Comparison of ENCODE assay signal across 11 mouse cellular contexts in the genomic region with DNA sequence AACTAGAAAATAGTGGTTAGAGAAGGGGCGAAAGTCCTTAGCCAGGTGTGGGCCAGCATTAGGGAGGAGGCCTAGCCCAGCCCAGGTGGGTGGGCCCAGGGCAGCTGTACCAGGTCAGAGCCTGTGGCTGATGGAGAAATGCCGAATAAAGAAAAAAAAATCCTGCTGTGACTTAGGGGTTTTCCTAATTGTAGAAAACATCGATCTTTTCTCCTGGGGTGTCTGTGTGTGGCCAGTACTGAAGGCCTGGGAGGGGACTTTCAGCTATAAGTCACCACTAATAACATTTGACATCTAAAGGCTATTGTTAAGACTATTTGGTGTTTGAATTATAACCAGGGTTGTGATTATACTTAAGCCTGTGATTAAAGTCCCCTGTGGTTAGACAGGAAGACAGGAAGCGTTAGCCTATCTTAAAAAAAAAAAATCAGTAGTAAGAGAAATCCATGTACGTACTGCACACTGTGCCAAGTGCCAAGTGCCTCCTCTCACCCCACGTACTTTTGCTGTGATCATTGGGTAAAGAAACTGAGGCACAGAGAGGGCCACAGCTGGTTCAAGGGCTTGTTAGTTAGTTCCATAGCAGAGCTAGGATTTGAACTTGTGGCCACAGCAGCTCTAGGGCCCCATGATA. TPM values are rescaled to one million over a fixed set of nuclear protein-coding genes. Genes with fewer than 3 reads are reported as not detected.
DNase-seq lines count a peak whose midpoint lies in the region; ATAC-seq lines count a peak whose summit lies in the region.
"Had no signal": no experiment of that assay in that cellular context is flagged by ENCODE, and none has a peak within 500 bp of the region (broad histone marks: within the 10 kb centered on the region; RNA-seq: fewer than 3 reads in every experiment).

No protein-coding gene starts in this region.

- H3K4me1 ChIP-seq in embryonic facial prominence, embryonic 13.5 days = peaks cover 46% of the 10 kb centered on the region
- H3K4me1 ChIP-seq in embryonic facial prominence, embryonic 10.5 days = peaks cover 55% of the 10 kb centered on the region
- peaks cover 68% of the 10 kb centered on the region for H3K4me1 ChIP-seq in kidney, embryonic 16.5 days (ENCODE audit: insufficient read depth, low read length)
- peaks cover 43% of the 10 kb centered on the region for H3K4me1 ChIP-seq in neural tube, embryonic 14.5 days (ENCODE audit: control insufficient read depth, insufficient read depth, low read length)
- peaks cover 50% of the 10 kb centered on the region for H3K4me1 ChIP-seq in intestine, embryonic 16.5 days (ENCODE audit: control insufficient read depth, insufficient read depth, low read length)

- ATAC-seq in embryonic facial prominence, embryonic 13.5 days (ENCODE audit: insufficient number of reproducible peaks, insufficient read depth, low FRiP score, low TSS enrichment, low read depth) = no peak
- ATAC-seq in kidney, embryonic 16.5 days (ENCODE audit: low FRiP score, low TSS enrichment) = no peak
- peak; percentile 59 for ATAC-seq in inflammation-experienced regulatory T-cells, adult 6 months
- ATAC-seq in neural tube, embryonic 14.5 days (ENCODE audit: low read depth) = no peak
- no peak for ATAC-seq in intestine, embryonic 16.5 days
- ATAC-seq: Patski had no signal

- H3K27me3 ChIP-seq in embryonic facial prominence, embryonic 13.5 days = no peaks in the 10 kb centered on the region
- no peaks in the 10 kb centered on the region for H3K27me3 ChIP-seq in embryonic facial prominence, embryonic 10.5 days (replicated peaks; ENCODE audit: low read depth, poor library complexity, severe bottlenecking)
- H3K27me3 ChIP-seq in kidney, embryonic 16.5 days (ENCODE audit: insufficient read depth, low read length) = no peaks in the 10 kb centered on the region
- no peaks in the 10 kb centered on the region for H3K27me3 ChIP-seq in neural tube, embryonic 14.5 days (ENCODE audit: control insufficient read depth, insufficient read depth, low read length)
- no peaks in the 10 kb centered on the region for H3K27me3 ChIP-seq in intestine, embryonic 16.5 days (replicated peaks; ENCODE audit: control insufficient read depth, insufficient read depth, low read length)
- H3K27me3 ChIP-seq: Patski had no signal

- H3K9ac ChIP-seq in embryonic facial prominence, embryonic 13.5 days = peak overlapping the region; percentile 22; the same call in 1 of the 2 replicates
- H3K9ac ChIP-seq in kidney, embryonic 16.5 days (replicated peaks; ENCODE audit: low read length) = peak overlapping the region; percentile 42; the same call in 1 of the 2 replicates
- no peak overlapping the region for H3K9ac ChIP-seq in neural tube, embryonic 14.5 days (replicated peaks; ENCODE audit: low read depth, low read length)
- no peak overlapping the region for H3K9ac ChIP-seq in intestine, embryonic 16.5 days (ENCODE audit: low read depth, low read length)

- 54% methylated on average over 6 of the region's 6 CpGs for WGBS in embryonic facial prominence, embryonic 13.5 days
- WGBS in embryonic facial prominence, embryonic 10.5 days = 69% methylated on average over 6 of the region's 6 CpGs
- 51% methylated on average over 6 of the region's 6 CpGs for WGBS in kidney, embryonic 16.5 days
- WGBS in neural tube, embryonic 14.5 days = 47% methylated on average over 6 of the region's 6 CpGs
- 61% methylated on average over 6 of the region's 6 CpGs for WGBS in intestine, embryonic 16.5 days

- no peak for DNase-seq in embryonic facial prominence, embryonic 10.5 days (ENCODE audit: low spot score)
- no peak for DNase-seq in kidney, postnatal 14 days
- no peak for DNase-seq in embryo, embryonic 10 days (ENCODE audit: low spot score)
- DNase-seq: kidney, postnatal 36 days had no signal

- H3K36me3 ChIP-seq in embryonic facial prominence, embryonic 13.5 days = 0 out of 2 replicates have a peak, but pooled peaks cover 3% of the 10 kb centered on the region
- peaks cover 11% of the 10 kb centered on the region for H3K36me3 ChIP-seq in embryonic facial prominence, embryonic 10.5 days (replicated peaks)
- H3K36me3 ChIP-seq in kidney, embryonic 16.5 days (ENCODE audit: insufficient read depth, low read length) = no peaks in the 10 kb centered on the region
- no peaks in the 10 kb centered on the region for H3K36me3 ChIP-seq in neural tube, embryonic 14.5 days (ENCODE audit: control insufficient read depth, insufficient read depth, low read length)
- no peaks in the 10 kb centered on the region; the same call in 1 of the 2 replicates for H3K36me3 ChIP-seq in intestine, embryonic 16.5 days (ENCODE audit: control insufficient read depth, insufficient read depth, low read length)

- no peak overlapping the region for H3K27ac ChIP-seq in embryonic facial prominence, embryonic 13.5 days
- no peak overlapping the region for H3K27ac ChIP-seq in embryonic facial prominence, embryonic 10.5 days (replicated peaks)
- no peak overlapping the region; the same call in 1 of the 2 replicates for H3K27ac ChIP-seq in kidney, embryonic 16.5 days (ENCODE audit: low read length)
- no peak overlapping the region for H3K27ac ChIP-seq in neural tube, embryonic 14.5 days (ENCODE audit: low read depth, low read length)
- H3K27ac ChIP-seq in intestine, embryonic 16.5 days (ENCODE audit: low read length) = no peak overlapping the region

- H3K4me3 ChIP-seq in embryonic facial prominence, embryonic 13.5 days = no peak overlapping the region
- no peak overlapping the region for H3K4me3 ChIP-seq in embryonic facial prominence, embryonic 10.5 days
- H3K4me3 ChIP-seq in kidney, embryonic 16.5 days (ENCODE audit: low read length) = no peak overlapping the region
- H3K4me3 ChIP-seq in neural tube, embryonic 14.5 days (ENCODE audit: low read depth, low read length) = no peak overlapping the region
- H3K4me3 ChIP-seq in intestine, embryonic 16.5 days (ENCODE audit: low read length) = no peak overlapping the region
- H3K4me3 ChIP-seq: megakaryocyte, embryonic 14.5 days had no signal

- H3K4me2 ChIP-seq in embryonic facial prominence, embryonic 13.5 days = no peak overlapping the region
- H3K4me2 ChIP-seq in kidney, embryonic 16.5 days (replicated peaks; ENCODE audit: low read depth, low read length) = no peak overlapping the region
- H3K4me2 ChIP-seq in neural tube, embryonic 14.5 days (ENCODE audit: low read depth, low read length) = peak overlapping the region; percentile 99; the same call in 1 of the 2 replicates
- no peak overlapping the region for H3K4me2 ChIP-seq in intestine, embryonic 16.5 days (ENCODE audit: low read depth, low read length)

- H3K9me3 ChIP-seq in embryonic facial prominence, embryonic 13.5 days = no peaks in the 10 kb centered on the region
- no peaks in the 10 kb centered on the region for H3K9me3 ChIP-seq in embryonic facial prominence, embryonic 10.5 days
- no peaks in the 10 kb centered on the region; the same call in 1 of the 2 replicates for H3K9me3 ChIP-seq in kidney, embryonic 16.5 days (ENCODE audit: low read length)
- no peaks in the 10 kb centered on the region for H3K9me3 ChIP-seq in neural tube, embryonic 14.5 days (ENCODE audit: control insufficient read depth, low read length)
- H3K9me3 ChIP-seq in intestine, embryonic 16.5 days (ENCODE audit: control insufficient read depth, low read length) = no peaks in the 10 kb centered on the region

RNA-seq across cellular contexts. Expression of gene Gramd4, which starts 4.5 kb away (rescaled TPM):
- polyA plus RNA-seq in embryonic facial prominence, embryonic 13.5 days (2015; fragmentation: Nextera tagmentation; extraction: Ambion mirVana) = 14.6 and 16.6 TPM in 2 replicates
- 13.7 and 13.8 TPM in 2 replicates for polyA plus RNA-seq in embryonic facial prominence, embryonic 10.5 days (2016; fragmentation: Nextera tagmentation; extraction: Ambion mirVana)
- polyA plus RNA-seq in kidney, embryonic 16.5 days (2015; fragmentation: Nextera tagmentation; extraction: Ambion mirVana) = 12.1 and 14.9 TPM in 2 replicates
- 10 to 100 TPM; 13.4 to 26.0 (median 22.9) TPM for polyA plus RNA-seq in inflammation-experienced regulatory T-cells, adult 6 months (2017; shearing (Covaris generic))
- 17.1 and 23.6 TPM in 2 replicates for polyA plus RNA-seq in neural tube, embryonic 14.5 days (2014; fragmentation: Nextera tagmentation; extraction: Ambion mirVana)
- polyA plus RNA-seq in intestine, embryonic 16.5 days (2015; fragmentation: Nextera tagmentation; extraction: Ambion mirVana) = 9.1 and 9.5 TPM in 2 replicates

RNA-seq across cellular contexts. Expression of gene Celsr1, which starts 28.4 kb away (rescaled TPM):
- polyA plus RNA-seq in embryonic facial prominence, embryonic 13.5 days (2015; fragmentation: Nextera tagmentation; extraction: Ambion mirVana) = 2.9 and 3.1 TPM in 2 replicates
- 1.2 and 1.5 TPM in 2 replicates for polyA plus RNA-seq in embryonic facial prominence, embryonic 10.5 days (2016; fragmentation: Nextera tagmentation; extraction: Ambion mirVana)
- polyA plus RNA-seq in kidney, embryonic 16.5 days (2015; fragmentation: Nextera tagmentation; extraction: Ambion mirVana) = 3.5 and 3.9 TPM in 2 replicates
- polyA plus RNA-seq in inflammation-experienced regulatory T-cells, adult 6 months (2017; shearing (Covaris generic)) = 1 to 10 TPM; 4.4 to 5.0 (median 4.7) TPM
- 2.4 and 2.6 TPM in 2 replicates for polyA plus RNA-seq in neural tube, embryonic 14.5 days (2014; fragmentation: Nextera tagmentation; extraction: Ambion mirVana)
- 0.51 and 0.70 TPM in 2 replicates for polyA plus RNA-seq in intestine, embryonic 16.5 days (2015; fragmentation: Nextera tagmentation; extraction: Ambion mirVana)

Comparison
In these comparisons a context has a peak if more than half of its experiments do, and no peak if none do; other contexts are left out.
1. H3K9ac ChIP-seq: peak in embryonic facial prominence, embryonic 13.5 days (single experiment) and kidney, embryonic 16.5 days (single experiment); none in neural tube, embryonic 14.5 days (single experiment) and intestine, embryonic 16.5 days (single experiment).